Mouse (Mus musculus) midbrain, embryonic 12.5 days (tissue): ENCODE measurements around the gene Kcnq4. TPM values are rescaled to one million over a fixed set of nuclear protein-coding genes. Genes with fewer than 3 reads are reported as not detected.
A peak's percentile ranks its signal among the peaks of the same experiment; 100 is the strongest.

ENCODE experiments used
- ATAC-seq: fragments of 200-750 bp; cut with Nextera tagmentation; 2 replicates; pipeline ENCODE4 v1.8.0; 2017; ENCODE audit warnings: low read depth, moderate TSS enrichment, moderate library complexity; ENCODE audit not compliant: low FRiP score
- H3K27ac ChIP-seq: fragments of 300-500 bp; sonication (generic); replicated peaks from 2 replicates; pipeline ENCODE4 v1.5.1; 2016; ENCODE audit warnings: mild to moderate bottlenecking
- H3K27me3 ChIP-seq: fragments of 300-500 bp; sonication (generic); 2 replicates; pipeline ENCODE4 v1.6.1; 2016; ENCODE audit warnings: mild to moderate bottlenecking
- H3K36me3 ChIP-seq: fragments of 300-500 bp; sonication (generic); 2 replicates; pipeline ENCODE4 v1.6.1; 2016
- H3K4me1 ChIP-seq: fragments of 300-500 bp; sonication (generic); 2 replicates; pipeline ENCODE4 v1.6.1; 2016
- H3K4me2 ChIP-seq: fragments of 300-500 bp; sonication (generic); replicated peaks from 2 replicates; pipeline ENCODE4 v1.6.1; 2016; ENCODE audit warnings: mild to moderate bottlenecking, moderate library complexity
- H3K4me3 ChIP-seq: fragments of 300-500 bp; sonication (generic); 2 replicates; pipeline ENCODE4 v1.5.1; 2016; ENCODE audit warnings: mild to moderate bottlenecking
- H3K9ac ChIP-seq: fragments of 300-500 bp; sonication (generic); replicated peaks from 2 replicates; pipeline ENCODE4 v1.6.1; 2016; ENCODE audit warnings: mild to moderate bottlenecking, moderate library complexity
- H3K9me3 ChIP-seq: fragments of 300-500 bp; sonication (generic); 2 replicates; pipeline ENCODE4 v1.6.1; 2016; ENCODE audit warnings: mild to moderate bottlenecking
- WGBS: fragments of 180-500 bp; shearing (Covaris S2); methylation state at CpG from one replicate; pipeline ENCODE4 v1.1.7; 2016; 5-methylcytosine and 5-hydroxymethylcytosine counted together
- polyA plus RNA-seq: library from polyadenylated mRNA; unstranded; fragments of >200 nt; fragmentation: Nextera tagmentation; extraction: Ambion mirVana; gene quantifications from 2 replicates; pipeline ENCODE4 v1.2.1, GENCODE M21; 2016

Gene Kcnq4
- polyA plus RNA-seq, 1 experiment from 2014 or later = 3.7 TPM

GRCm38 (mm10) chr4:120743636-120744035, 4.8 kb downstream of the Kcnq4 start:
- Histone ChIP-seq H3K27ac (no peak overlapping the region), H3K4me1 (peaks cover 29% of the 10 kb centered on the region), H3K9me3 (no peaks in the 10 kb centered on the region), H3K27me3 (peaks cover 73% of the 10 kb centered on the region), H3K4me2 (no peak overlapping the region), H3K9ac (no peak overlapping the region), H3K4me3 (no peak overlapping the region), H3K36me3 (no peaks in the 10 kb centered on the region)
- WGBS = 81% methylated on average over 3 of the region's 3 CpGs
- no peak for ATAC-seq

DNA sequence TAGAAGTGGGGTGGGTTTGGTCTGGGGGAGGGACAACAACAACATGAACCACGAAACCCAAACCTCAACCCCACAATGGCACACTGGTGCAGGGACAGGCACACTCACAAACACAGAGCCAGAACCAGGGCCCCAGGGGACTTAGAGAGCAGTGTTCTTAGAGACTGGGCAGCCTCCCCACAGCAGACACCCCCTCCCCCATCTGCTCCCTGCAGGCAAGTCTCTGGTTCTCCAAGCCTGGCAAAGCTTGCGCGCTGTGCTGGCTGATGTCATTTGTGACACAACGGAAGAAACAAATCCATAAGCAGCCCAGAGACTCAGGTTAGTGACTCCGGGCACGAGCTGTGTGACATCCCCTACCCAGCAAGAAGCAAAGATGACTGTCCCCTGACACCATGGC, 7.1 kb downstream of the Kcnq4 start:
- H3K36me3 ChIP-seq = no peaks in the 10 kb centered on the region
- no peak overlapping the region for H3K4me3 ChIP-seq
- no peak overlapping the region for H3K4me2 ChIP-seq
- H3K27ac ChIP-seq = no peak overlapping the region
- 71% methylated on average over 6 of the region's 6 CpGs for WGBS
- H3K27me3 ChIP-seq = peaks cover 54% of the 10 kb centered on the region
- ATAC-seq = no peak
- no peaks in the 10 kb centered on the region for H3K9me3 ChIP-seq
- no peak overlapping the region for H3K9ac ChIP-seq
- peaks cover 8% of the 10 kb centered on the region; the same call in 1 of the 2 replicates for H3K4me1 ChIP-seq

GRCm38 (mm10) chr4:120734012-120734622, 14.3 kb downstream of the Kcnq4 start:
- ATAC-seq = no peak
- H3K27ac ChIP-seq = no peak overlapping the region
- WGBS = 79% methylated on average over 5 of the region's 5 CpGs
- peaks cover 23% of the 10 kb centered on the region for H3K4me1 ChIP-seq
- peaks cover 63% of the 10 kb centered on the region for H3K27me3 ChIP-seq
- H3K9ac ChIP-seq = no peak overlapping the region
- H3K9me3 ChIP-seq = no peaks in the 10 kb centered on the region
- no peak overlapping the region for H3K4me2 ChIP-seq
- no peaks in the 10 kb centered on the region for H3K36me3 ChIP-seq
- no peak overlapping the region for H3K4me3 ChIP-seq

GRCm38 (mm10) chr4:120732737-120733136, 15.7 kb downstream of the Kcnq4 start:
- no peaks in the 10 kb centered on the region for H3K36me3 ChIP-seq
- peaks cover 23% of the 10 kb centered on the region for H3K4me1 ChIP-seq
- no peaks in the 10 kb centered on the region for H3K9me3 ChIP-seq
- peaks cover 66% of the 10 kb centered on the region for H3K27me3 ChIP-seq
- 75% methylated on average over 6 of the region's 6 CpGs for WGBS
- H3K4me2 ChIP-seq = no peak overlapping the region
- H3K9ac ChIP-seq = no peak overlapping the region
- H3K27ac ChIP-seq = no peak overlapping the region
- H3K4me3 ChIP-seq = no peak overlapping the region
- ATAC-seq = no peak

DNA sequence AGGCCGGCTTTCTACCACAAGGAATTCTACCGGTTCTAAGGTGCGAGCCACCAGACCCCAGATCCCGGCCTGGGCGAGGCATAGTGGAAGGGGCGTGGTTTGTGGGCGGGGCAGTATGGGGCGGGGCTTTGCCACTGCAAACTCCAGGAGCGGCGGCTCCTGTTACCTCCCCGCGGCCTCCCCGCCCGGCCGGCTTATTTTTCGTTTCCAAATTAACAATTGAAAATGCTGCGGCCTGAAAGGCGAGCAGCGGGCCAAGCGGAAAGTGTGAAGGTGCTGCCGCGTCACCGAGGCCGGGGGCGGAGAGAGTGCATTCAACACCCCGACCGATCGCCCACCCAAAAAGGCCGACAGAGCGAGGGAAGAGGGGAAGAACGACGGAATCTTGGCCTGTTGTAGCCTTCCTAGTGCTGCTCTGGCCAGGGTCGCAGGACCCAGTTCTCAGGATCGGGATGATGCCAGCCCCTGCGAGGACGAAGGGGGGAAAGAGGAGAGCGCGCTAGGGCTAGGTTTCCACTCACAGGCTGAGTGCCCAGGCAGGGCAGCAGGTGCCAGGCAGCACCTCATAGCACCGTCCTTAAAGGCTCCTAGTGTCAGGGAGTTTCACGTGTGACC, 17.3 kb downstream of the Kcnq4 start:
- Histone ChIP-seq H3K27me3 (peaks cover 64% of the 10 kb centered on the region), H3K27ac (no peak overlapping the region), H3K4me3 (peak overlapping the region; percentile 48), H3K4me1 (peaks cover 23% of the 10 kb centered on the region), H3K4me2 (peak overlapping the region; percentile 78), H3K9ac (peak overlapping the region; percentile 55), H3K9me3 (no peaks in the 10 kb centered on the region), H3K36me3 (no peaks in the 10 kb centered on the region)
- 1% methylated on average over 39 of the region's 40 CpGs for WGBS
- ATAC-seq = peak; percentile 83

GRCm38 (mm10) chr4:120730574-120730973, 17.8 kb downstream of the Kcnq4 start:
- Histone ChIP-seq H3K36me3 (no peaks in the 10 kb centered on the region), H3K27ac (no peak overlapping the region), H3K9me3 (no peaks in the 10 kb centered on the region), H3K9ac (no peak overlapping the region), H3K4me2 (peak overlapping the region; percentile 78), H3K4me1 (peaks cover 23% of the 10 kb centered on the region), H3K4me3 (peak overlapping the region; percentile 48), H3K27me3 (peaks cover 64% of the 10 kb centered on the region)
- peak; percentile 41 for ATAC-seq
- 36% methylated on average over 6 of the region's 6 CpGs for WGBS

DNA sequence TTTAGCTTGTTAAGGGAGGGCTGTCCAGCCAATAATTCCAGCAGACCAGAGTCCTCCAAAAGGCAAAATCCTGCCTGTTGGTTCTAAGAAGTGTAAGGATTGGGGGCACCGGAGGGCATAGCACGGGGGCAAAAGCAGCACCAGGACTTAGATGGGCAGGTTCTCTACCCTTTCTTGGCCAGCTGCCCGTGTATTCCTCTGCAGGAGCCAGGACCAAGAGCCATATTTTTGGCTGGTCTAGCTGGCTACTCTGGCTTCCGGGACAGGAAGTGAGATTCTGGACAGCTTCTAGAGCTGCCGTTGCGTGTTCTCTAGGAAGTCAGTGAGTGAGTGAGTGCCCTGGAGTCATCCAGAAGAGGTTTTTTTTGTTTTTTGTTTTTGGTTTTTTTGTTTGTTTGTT, 18.3 kb downstream of the Kcnq4 start:
- Histone ChIP-seq H3K9me3 (no peaks in the 10 kb centered on the region), H3K4me1 (peaks cover 23% of the 10 kb centered on the region), H3K4me2 (no peak overlapping the region), H3K9ac (no peak overlapping the region), H3K4me3 (no peak overlapping the region), H3K27ac (no peak overlapping the region), H3K27me3 (peaks cover 64% of the 10 kb centered on the region), H3K36me3 (no peaks in the 10 kb centered on the region)
- 82% methylated on average over 6 of the region's 6 CpGs for WGBS
- ATAC-seq = no peak

GRCm38 (mm10) chr4:120729441-120729840, 19.0 kb downstream of the Kcnq4 start:
- peaks cover 59% of the 10 kb centered on the region for H3K27me3 ChIP-seq

DNA sequence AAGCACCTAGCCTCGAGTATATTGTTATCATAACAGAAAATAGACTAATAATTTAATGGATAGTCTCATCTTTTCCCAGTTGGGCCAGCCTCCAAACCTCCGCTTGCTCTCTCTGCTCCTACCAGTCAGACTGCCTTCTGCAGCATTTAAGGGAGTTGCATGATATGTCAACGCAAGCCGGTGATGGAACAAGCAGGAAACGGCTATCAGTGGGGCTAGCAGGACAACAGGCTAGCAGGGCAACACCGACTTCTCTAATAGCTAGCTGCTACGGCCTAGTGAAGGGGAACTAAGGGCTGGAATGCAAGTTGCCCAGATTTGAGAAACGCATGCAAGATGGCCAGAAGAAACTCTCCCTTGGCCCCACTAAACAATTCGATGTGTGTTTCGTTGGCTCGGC, 20.6 kb downstream of the Kcnq4 start:
- Histone ChIP-seq H3K36me3 (no peaks in the 10 kb centered on the region), H3K27me3 (peaks cover 43% of the 10 kb centered on the region), H3K9ac (no peak overlapping the region), H3K27ac (no peak overlapping the region), H3K4me3 (no peak overlapping the region), H3K9me3 (no peaks in the 10 kb centered on the region), H3K4me2 (no peak overlapping the region), H3K4me1 (peaks cover 13% of the 10 kb centered on the region)
- WGBS = 87% methylated on average over 11 of the region's 11 CpGs
- no peak for ATAC-seq

More at GRCm38 (mm10) chr4:120729441-120729840, 19.0 kb downstream of the Kcnq4 start:
- Histone ChIP-seq H3K36me3 (no peaks in the 10 kb centered on the region), H3K9me3 (no peaks in the 10 kb centered on the region), H3K4me2 (no peak overlapping the region), H3K27ac (no peak overlapping the region), H3K9ac (no peak overlapping the region), H3K4me1 (peaks cover 23% of the 10 kb centered on the region), H3K4me3 (no peak overlapping the region)
- no peak for ATAC-seq
- WGBS = 25% methylated on average over 6 of the region's 6 CpGs

DNA sequence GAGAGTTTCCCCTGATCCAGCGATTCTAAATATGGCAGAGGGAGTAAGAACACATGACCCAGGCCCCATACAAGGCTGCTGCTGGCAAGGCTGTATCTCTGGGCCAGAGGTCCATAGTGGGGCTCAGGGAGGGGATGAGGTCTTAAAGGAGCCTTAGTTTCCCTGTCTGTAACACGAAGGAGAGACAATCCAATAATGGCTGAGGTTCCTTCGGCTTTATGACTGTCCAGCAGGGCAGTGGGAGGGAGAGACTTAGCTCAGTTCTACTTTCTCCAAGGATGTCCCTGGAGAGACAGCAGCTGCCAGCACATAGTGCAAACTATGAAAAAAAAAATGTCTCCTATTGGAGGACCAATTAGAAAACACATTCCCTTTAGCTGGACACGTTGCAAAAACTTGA, 22.2 kb downstream of the Kcnq4 start:
- no peak overlapping the region for H3K27ac ChIP-seq
- no peak for ATAC-seq
- peaks cover 27% of the 10 kb centered on the region for H3K27me3 ChIP-seq
- H3K9me3 ChIP-seq = no peaks in the 10 kb centered on the region
- H3K4me3 ChIP-seq = no peak overlapping the region
- H3K9ac ChIP-seq = no peak overlapping the region
- WGBS = 65% methylated on average over 4 of the region's 4 CpGs
- no peak overlapping the region for H3K4me2 ChIP-seq
- no peaks in the 10 kb centered on the region for H3K36me3 ChIP-seq
- peaks cover 7% of the 10 kb centered on the region for H3K4me1 ChIP-seq

DNA sequence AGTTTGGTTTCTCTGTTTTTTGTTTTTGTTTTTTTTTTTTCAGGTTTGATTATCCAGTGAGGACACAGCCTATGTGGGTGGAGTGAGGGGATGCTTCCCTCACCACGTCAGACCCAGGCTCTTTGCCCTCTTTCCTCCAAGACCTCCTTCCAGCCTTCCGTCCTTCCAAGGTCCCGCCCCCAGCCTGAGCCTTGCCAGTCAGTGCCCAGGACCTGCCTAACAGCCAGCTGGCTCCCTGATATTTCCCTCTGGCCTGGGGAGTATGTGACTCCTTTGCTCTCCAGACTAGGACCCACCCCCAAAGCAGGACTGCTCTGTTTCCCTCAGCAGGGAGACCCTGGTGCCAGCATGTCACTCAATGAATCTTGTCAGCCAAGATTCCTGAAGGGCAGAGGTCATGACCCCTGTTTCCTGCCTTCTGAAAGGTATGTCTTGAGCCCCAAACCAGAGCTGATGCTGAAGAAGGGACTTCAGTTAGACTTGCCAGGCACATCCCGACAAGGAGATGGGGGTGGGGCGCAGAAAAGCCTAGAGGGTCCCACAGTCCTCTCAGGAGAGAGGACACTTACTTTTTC, 22.8 kb downstream of the Kcnq4 start:
- Histone ChIP-seq H3K36me3 (no peaks in the 10 kb centered on the region), H3K9me3 (no peaks in the 10 kb centered on the region), H3K27me3 (peaks cover 22% of the 10 kb centered on the region), H3K4me2 (no peak overlapping the region), H3K9ac (no peak overlapping the region), H3K27ac (no peak overlapping the region), H3K4me3 (no peak overlapping the region), H3K4me1 (peaks cover 2% of the 10 kb centered on the region; the same call in 1 of the 2 replicates)
- ATAC-seq = no peak
- WGBS = 45% methylated on average over 5 of the region's 5 CpGs

DNA sequence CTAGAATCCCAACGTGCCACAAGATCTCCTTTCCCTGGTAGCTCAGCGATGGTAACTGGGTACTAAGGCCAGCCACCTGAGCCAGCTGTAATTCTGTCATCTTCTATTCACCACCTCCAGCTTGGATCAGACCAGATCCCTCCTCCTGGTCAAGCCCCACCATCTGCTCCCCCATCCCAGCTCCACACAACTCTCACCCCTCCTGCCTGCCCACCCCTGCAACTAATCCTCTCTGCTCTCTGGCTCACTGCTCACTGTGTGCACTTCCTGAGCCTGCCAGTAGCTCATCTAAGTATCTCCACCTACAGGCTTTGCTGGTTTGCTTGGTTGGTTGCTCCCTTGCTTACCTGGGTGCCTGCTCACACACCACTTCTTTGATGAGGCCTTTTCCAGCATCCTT, 26.8 kb downstream of the Kcnq4 start:
- Histone ChIP-seq H3K27me3 (peaks cover 19% of the 10 kb centered on the region), H3K27ac (no peak overlapping the region), H3K4me2 (no peak overlapping the region), H3K36me3 (no peaks in the 10 kb centered on the region), H3K9me3 (no peaks in the 10 kb centered on the region), H3K4me3 (no peak overlapping the region), H3K4me1 (0 out of 2 replicates have a peak, but pooled peaks cover under 1% of the 10 kb centered on the region), H3K9ac (no peak overlapping the region)
- ATAC-seq = no peak
- 56% methylated on average over 2 of the region's 2 CpGs for WGBS
